20 mouse cellular contexts compared by ENCODE assay signal in genomic region chr1:168243759-168244158, GRCm38 (mm10).
A peak's percentile ranks its signal among the peaks of the same experiment; 100 is the strongest.
DNase-seq lines count a peak whose midpoint lies in the region; ATAC-seq and TF ChIP-seq lines count a peak whose summit lies in the region.
"Had no signal": no experiment of that assay in that cellular context is flagged by ENCODE, and none has a peak within 500 bp of the region (broad histone marks: within the 10 kb centered on the region; RNA-seq: fewer than 3 reads in every experiment).

No protein-coding gene starts in this region.

- no peak overlapping the region for H3K4me3 ChIP-seq in forebrain, embryonic 15.5 days
- no peak overlapping the region for H3K4me3 ChIP-seq in forebrain, embryonic 13.5 days
- H3K4me3 ChIP-seq in left cerebral cortex, adult 2 months, result no peak overlapping the region
- H3K4me3 ChIP-seq in embryonic facial prominence, embryonic 10.5 days, result no peak overlapping the region
- no peak overlapping the region for H3K4me3 ChIP-seq in olfactory bulb, adult 2 months (ENCODE audit: insufficient read depth, low read depth, low read length)
- H3K4me3 ChIP-seq: embryonic facial prominence, embryonic 13.5 days; forebrain, embryonic 10.5 days; heart, embryonic 13.5 days had no signal

- H3K9ac ChIP-seq in forebrain, embryonic 15.5 days (replicated peaks), result no peak overlapping the region
- H3K9ac ChIP-seq in forebrain, embryonic 13.5 days, result no peak overlapping the region
- H3K9ac ChIP-seq: embryonic facial prominence, embryonic 13.5 days; heart, embryonic 13.5 days had no signal

- ATAC-seq in forebrain, embryonic 15.5 days (replicated peaks), result no peak
- no peak for ATAC-seq in forebrain, embryonic 13.5 days
- ATAC-seq: CD4-positive, CD25-positive, alpha-beta regulatory T cell, adult 4 months; forebrain, embryonic 16.5 days; hindbrain, embryonic 16.5 days; inflammation-experienced regulatory T-cells, adult 6 months had no signal

- intact Hi-C loops in left cerebral cortex, adult 2 months (cut with DNase I), result no loop called here
- intact Hi-C loops in left cerebral cortex, postnatal 10 days (cut with DNase I), result loop anchor here (5.0 to 10.0 kb wide), 2 partner anchors 44 to 181 kb away; no protein-coding TSS in a partner anchor

- no peaks in the 10 kb centered on the region for H3K36me3 ChIP-seq in forebrain, embryonic 15.5 days
- H3K36me3 ChIP-seq in forebrain, embryonic 13.5 days (ENCODE audit: poor library complexity, severe bottlenecking), result no peaks in the 10 kb centered on the region
- H3K36me3 ChIP-seq in embryonic facial prominence, embryonic 10.5 days (replicated peaks), result no peaks in the 10 kb centered on the region
- H3K36me3 ChIP-seq: embryonic facial prominence, embryonic 13.5 days; forebrain, embryonic 10.5 days; G1E; heart, embryonic 13.5 days had no signal

- no peak for DNase-seq in left cerebral cortex, adult 2 months (ENCODE audit: extremely low spot score in 1 of 2, low spot score in 2 of 2)
- DNase-seq in left cerebral cortex, postnatal 10 days (ENCODE audit: extremely low spot score in 1 of 2, low spot score in 2 of 2), result no peak
- peak; percentile 20 for DNase-seq in embryonic facial prominence, embryonic 10.5 days (ENCODE audit: low spot score)
- DNase-seq in cerebellum, adult 8-10 months, result no peak
- DNase-seq: adrenal gland, adult 8-10 months; B cell, adult 2 months; embryo, embryonic 11 days; gastrocnemius, postnatal 14 days; heart, postnatal 36 days had no signal

- peaks cover 96% of the 10 kb centered on the region for H3K4me1 ChIP-seq in forebrain, embryonic 15.5 days
- H3K4me1 ChIP-seq in forebrain, embryonic 13.5 days, result peaks cover 98% of the 10 kb centered on the region
- H3K4me1 ChIP-seq in embryonic facial prominence, embryonic 10.5 days, result peaks cover 89% of the 10 kb centered on the region
- H3K4me1 ChIP-seq in olfactory bulb, adult 2 months (ENCODE audit: control insufficient read depth, insufficient read depth, low read length), result peaks cover 38% of the 10 kb centered on the region

- H3K4me2 ChIP-seq in forebrain, embryonic 15.5 days (replicated peaks), result no peak overlapping the region
- H3K4me2 ChIP-seq in forebrain, embryonic 13.5 days, result no peak overlapping the region
- H3K4me2 ChIP-seq: embryonic facial prominence, embryonic 13.5 days; heart, embryonic 13.5 days had no signal

- H3K27me3 ChIP-seq in forebrain, embryonic 15.5 days, result no peaks in the 10 kb centered on the region
- H3K27me3 ChIP-seq in forebrain, embryonic 13.5 days, result no peaks in the 10 kb centered on the region
- no peaks in the 10 kb centered on the region for H3K27me3 ChIP-seq in embryonic facial prominence, embryonic 10.5 days (replicated peaks; ENCODE audit: low read depth, poor library complexity, severe bottlenecking)
- H3K27me3 ChIP-seq: embryonic facial prominence, embryonic 13.5 days; heart, embryonic 13.5 days had no signal

- no peaks in the 10 kb centered on the region for H3K9me3 ChIP-seq in forebrain, embryonic 15.5 days
- H3K9me3 ChIP-seq in forebrain, embryonic 13.5 days (replicated peaks), result no peaks in the 10 kb centered on the region
- no peaks in the 10 kb centered on the region for H3K9me3 ChIP-seq in embryonic facial prominence, embryonic 10.5 days
- H3K9me3 ChIP-seq: embryonic facial prominence, embryonic 13.5 days; forebrain, embryonic 10.5 days; heart, embryonic 13.5 days had no signal

- 0 out of 2 replicates have a peak overlapping the region, but pooled peaks have one; percentile 25 for H3K27ac ChIP-seq in forebrain, embryonic 15.5 days (replicated peaks)
- H3K27ac ChIP-seq in forebrain, embryonic 13.5 days, result no peak overlapping the region
- H3K27ac ChIP-seq in left cerebral cortex, adult 2 months, result peak overlapping the region; percentile 21; the same call in 1 of the 2 replicates
- no peak overlapping the region for H3K27ac ChIP-seq in embryonic facial prominence, embryonic 10.5 days (replicated peaks)
- peak overlapping the region; percentile 31; the same call in 1 of the 2 replicates for H3K27ac ChIP-seq in olfactory bulb, adult 2 months (ENCODE audit: insufficient read depth, low read depth, low read length)

- TF ChIP-seq CTCF in left cerebral cortex, adult 2 months (IDR thresholded peaks at IDR 0.05), result no peak
- TF ChIP-seq CTCF in olfactory bulb, adult 2 months (IDR thresholded peaks at IDR 0.05; ENCODE audit: insufficient read depth, low read depth, low read length), result no peak

- no peak for TF ChIP-seq POLR2A in olfactory bulb, adult 2 months (IDR thresholded peaks at IDR 0.05; ENCODE audit: insufficient read depth, low read depth, low read length)

- 84% methylated on average over 12 of the region's 12 CpGs for WGBS in forebrain, embryonic 15.5 days
- WGBS in forebrain, embryonic 13.5 days, result 90% methylated on average over 12 of the region's 12 CpGs
- 76% methylated on average over 12 of the region's 12 CpGs for WGBS in embryonic facial prominence, embryonic 10.5 days
- 62% methylated on average over 12 of the region's 12 CpGs for WGBS in olfactory bulb, adult 2 months

Comparison
In these comparisons a context has a peak if more than half of its experiments do, and no peak if none do; other contexts are left out.
1. H3K27ac ChIP-seq: peak in forebrain, embryonic 15.5 days (single experiment), left cerebral cortex, adult 2 months (single experiment) and olfactory bulb, adult 2 months (single experiment); none in forebrain, embryonic 13.5 days (single experiment) and embryonic facial prominence, embryonic 10.5 days (single experiment).